Mouse (Mus musculus): Measurements from ENCODE around the gene Aox2. TPM values are rescaled to one million over a fixed set of nuclear protein-coding genes. Genes with fewer than 3 reads are reported as not detected.

Gene Aox2
- not detected in 2 replicates for polyA plus RNA-seq (2011; ENCODE audit: insufficient read depth, insufficient read length, low read depth, missing spikeins)

GRCm38 (mm10) chr1:58278026-58278425, at the start of gene Aox2:
Gene Aox2, plus strand, starts transcription at chr1:58278326.
- Histone ChIP-seq H3K4me3 (ENCODE audit: low read depth, low read length) (no peak within 1 kb of the TSS), H3K4me1 (ENCODE audit: control insufficient read depth, insufficient read depth, low read length) (peaks cover 3% of the 10 kb centered on the region), H3K36me3 (ENCODE audit: control insufficient read depth, insufficient read depth, low read length, poor library complexity, severe bottlenecking) (no peaks in the 10 kb centered on the region), H3K27ac (ENCODE audit: insufficient read depth, low read length) (no peak within 1 kb of the TSS), H3K9me3 (replicated peaks; ENCODE audit: control insufficient read depth, insufficient read depth, low read length, poor library complexity, severe bottlenecking) (no peaks in the 10 kb centered on the region), H3K9ac (ENCODE audit: low read depth, poor library complexity, severe bottlenecking) (no peak within 1 kb of the TSS), H3K27me3 (ENCODE audit: control insufficient read depth, insufficient read depth, low read length, poor library complexity, severe bottlenecking) (no peaks in the 10 kb centered on the region)
- TF ChIP-seq POLR2A (IDR thresholded peaks at IDR 0.05; ENCODE audit: insufficient read depth, low read length) (no peak), CTCF (IDR thresholded peaks at IDR 0.05; ENCODE audit: low read depth, low read length) (no peak), EP300 (IDR thresholded peaks at IDR 0.05; ENCODE audit: insufficient read depth, low read depth, low read length) (no peak)

GRCm38 (mm10) chr1:58228916-58229315, 49.2 kb upstream of the Aox2 start:
- H3K4me3 ChIP-seq (ENCODE audit: low read depth, low read length), result no peak overlapping the region
- TF ChIP-seq EP300 (IDR thresholded peaks at IDR 0.05; ENCODE audit: insufficient read depth, low read depth, low read length), result no peak
- TF ChIP-seq CTCF (IDR thresholded peaks at IDR 0.05; ENCODE audit: low read depth, low read length), result no peak
- TF ChIP-seq POLR2A (IDR thresholded peaks at IDR 0.05; ENCODE audit: insufficient read depth, low read length), result no peak
- no peaks in the 10 kb centered on the region for H3K9me3 ChIP-seq (replicated peaks; ENCODE audit: control insufficient read depth, insufficient read depth, low read length, poor library complexity, severe bottlenecking)

GRCm38 (mm10) chr1:58229774-58230173, 48.4 kb upstream of the Aox2 start:
- no peak overlapping the region for H3K9ac ChIP-seq (ENCODE audit: low read depth, poor library complexity, severe bottlenecking)
- H3K36me3 ChIP-seq (ENCODE audit: control insufficient read depth, insufficient read depth, low read length, poor library complexity, severe bottlenecking), result no peaks in the 10 kb centered on the region
- no peak overlapping the region for H3K4me3 ChIP-seq (ENCODE audit: low read depth, low read length)
- no peaks in the 10 kb centered on the region for H3K27me3 ChIP-seq (ENCODE audit: control insufficient read depth, insufficient read depth, low read length, poor library complexity, severe bottlenecking)
- no peaks in the 10 kb centered on the region for H3K9me3 ChIP-seq (replicated peaks; ENCODE audit: control insufficient read depth, insufficient read depth, low read length, poor library complexity, severe bottlenecking)
- H3K4me1 ChIP-seq (ENCODE audit: control insufficient read depth, insufficient read depth, low read length), result peaks cover 2% of the 10 kb centered on the region
- no peak overlapping the region for H3K27ac ChIP-seq (ENCODE audit: insufficient read depth, low read length)
- TF ChIP-seq POLR2A (IDR thresholded peaks at IDR 0.05; ENCODE audit: insufficient read depth, low read length) (no peak), CTCF (IDR thresholded peaks at IDR 0.05; ENCODE audit: low read depth, low read length) (no peak), EP300 (IDR thresholded peaks at IDR 0.05; ENCODE audit: insufficient read depth, low read depth, low read length) (no peak)

More at GRCm38 (mm10) chr1:58228916-58229315, 49.2 kb upstream of the Aox2 start:
- H3K9ac ChIP-seq (ENCODE audit: low read depth, poor library complexity, severe bottlenecking), result no peak overlapping the region
- H3K36me3 ChIP-seq (ENCODE audit: control insufficient read depth, insufficient read depth, low read length, poor library complexity, severe bottlenecking), result no peaks in the 10 kb centered on the region
- H3K4me1 ChIP-seq (ENCODE audit: control insufficient read depth, insufficient read depth, low read length), result peaks cover 2% of the 10 kb centered on the region
- no peak overlapping the region for H3K27ac ChIP-seq (ENCODE audit: insufficient read depth, low read length)
- H3K27me3 ChIP-seq (ENCODE audit: control insufficient read depth, insufficient read depth, low read length, poor library complexity, severe bottlenecking), result no peaks in the 10 kb centered on the region

GRCm38 (mm10) chr1:58230542-58230941, 47.6 kb upstream of the Aox2 start:
- Histone ChIP-seq H3K27me3 (ENCODE audit: control insufficient read depth, insufficient read depth, low read length, poor library complexity, severe bottlenecking) (no peaks in the 10 kb centered on the region), H3K36me3 (ENCODE audit: control insufficient read depth, insufficient read depth, low read length, poor library complexity, severe bottlenecking) (no peaks in the 10 kb centered on the region), H3K27ac (ENCODE audit: insufficient read depth, low read length) (no peak overlapping the region), H3K4me3 (ENCODE audit: low read depth, low read length) (no peak overlapping the region), H3K9me3 (replicated peaks; ENCODE audit: control insufficient read depth, insufficient read depth, low read length, poor library complexity, severe bottlenecking) (no peaks in the 10 kb centered on the region), H3K4me1 (ENCODE audit: control insufficient read depth, insufficient read depth, low read length) (peaks cover 2% of the 10 kb centered on the region), H3K9ac (ENCODE audit: low read depth, poor library complexity, severe bottlenecking) (no peak overlapping the region)
- TF ChIP-seq CTCF (IDR thresholded peaks at IDR 0.05; ENCODE audit: low read depth, low read length) (no peak), POLR2A (IDR thresholded peaks at IDR 0.05; ENCODE audit: insufficient read depth, low read length) (no peak), EP300 (IDR thresholded peaks at IDR 0.05; ENCODE audit: insufficient read depth, low read depth, low read length) (no peak)

- peak; percentile 36 for TF ChIP-seq CTCF (IDR thresholded peaks at IDR 0.05; ENCODE audit: low read depth, low read length)
- no peak for TF ChIP-seq EP300 (IDR thresholded peaks at IDR 0.05; ENCODE audit: insufficient read depth, low read depth, low read length)
- Histone ChIP-seq H3K9ac (ENCODE audit: low read depth, poor library complexity, severe bottlenecking) (no peak overlapping the region), H3K27ac (ENCODE audit: insufficient read depth, low read length) (no peak overlapping the region), H3K4me3 (ENCODE audit: low read depth, low read length) (no peak overlapping the region), H3K9me3 (replicated peaks; ENCODE audit: control insufficient read depth, insufficient read depth, low read length, poor library complexity, severe bottlenecking) (no peaks in the 10 kb centered on the region), H3K27me3 (ENCODE audit: control insufficient read depth, insufficient read depth, low read length, poor library complexity, severe bottlenecking) (no peaks in the 10 kb centered on the region), H3K4me1 (ENCODE audit: control insufficient read depth, insufficient read depth, low read length) (peaks cover 2% of the 10 kb centered on the region), H3K36me3 (ENCODE audit: control insufficient read depth, insufficient read depth, low read length, poor library complexity, severe bottlenecking) (no peaks in the 10 kb centered on the region)
Measured at GRCm38 (mm10) chr1:58235405-58235804, 42.7 kb upstream of the Aox2 start.

GRCm38 (mm10) chr1:58237527-58238299, 40.4 kb upstream of the Aox2 start:
- no peaks in the 10 kb centered on the region for H3K9me3 ChIP-seq (replicated peaks; ENCODE audit: control insufficient read depth, insufficient read depth, low read length, poor library complexity, severe bottlenecking)
- no peaks in the 10 kb centered on the region for H3K36me3 ChIP-seq (ENCODE audit: control insufficient read depth, insufficient read depth, low read length, poor library complexity, severe bottlenecking)
- no peaks in the 10 kb centered on the region for H3K4me1 ChIP-seq (ENCODE audit: control insufficient read depth, insufficient read depth, low read length)
- no peak for TF ChIP-seq EP300 (IDR thresholded peaks at IDR 0.05; ENCODE audit: insufficient read depth, low read depth, low read length)
- no peak for TF ChIP-seq POLR2A (IDR thresholded peaks at IDR 0.05; ENCODE audit: insufficient read depth, low read length)
- TF ChIP-seq CTCF (IDR thresholded peaks at IDR 0.05; ENCODE audit: low read depth, low read length), result no peak
- H3K4me3 ChIP-seq (ENCODE audit: low read depth, low read length), result no peak overlapping the region
- H3K27ac ChIP-seq (ENCODE audit: insufficient read depth, low read length), result no peak overlapping the region
- H3K27me3 ChIP-seq (ENCODE audit: control insufficient read depth, insufficient read depth, low read length, poor library complexity, severe bottlenecking), result no peaks in the 10 kb centered on the region
- no peak overlapping the region for H3K9ac ChIP-seq (ENCODE audit: low read depth, poor library complexity, severe bottlenecking)
